Mouse (Mus musculus) urinary bladder, postnatal 4 days (tissue): ENCODE results near the gene C530025M09Rik.

Experiments
- DNase-seq, 2 experiments: peaks; one replicate each; pipeline ENCODE4 v3.0.0; 2021 to 2022; ENCODE audit warnings: low spot score in 2 of 2

Gene C530025M09Rik

GRCm38 (mm10) chr2:149804599-149805140 is 26.3 kb downstream of the C530025M09Rik start:
- DNase-seq: no peak

DNA sequence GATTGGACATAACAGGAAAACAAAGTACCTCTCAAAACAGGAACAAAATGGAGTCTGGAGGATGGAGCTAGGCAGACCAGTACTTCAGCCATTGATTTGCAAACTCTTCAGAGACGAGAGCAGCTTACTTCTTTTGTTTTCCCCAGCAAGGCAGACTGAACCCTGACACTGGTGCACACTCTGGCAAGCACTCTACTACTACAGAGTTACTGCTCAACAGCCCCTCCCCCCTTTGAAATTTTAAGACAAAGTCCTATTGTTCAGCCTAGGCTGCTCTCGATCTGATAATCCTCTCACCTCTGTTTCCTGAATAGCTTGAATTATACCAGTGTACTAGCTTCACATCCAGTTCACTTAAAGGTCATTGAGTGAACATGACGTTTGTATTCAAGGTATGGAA is 32.4 kb downstream of the C530025M09Rik start:
- no peak for DNase-seq
